Mouse (Mus musculus) neural tube, postnatal 0 days (tissue): ENCODE results near the gene Tmem254a. TPM values are rescaled to one million over a fixed set of nuclear protein-coding genes. Genes with fewer than 3 reads are reported as not detected.

Source experiments
- polyA plus RNA-seq: library from polyadenylated mRNA; unstranded; fragments of >200 nt; fragmentation: Nextera tagmentation; extraction: Ambion mirVana; gene quantifications from 2 replicates; pipeline ENCODE4 v1.2.1, GENCODE M21; 2015

Tmem254a gene
- polyA plus RNA-seq: 5.4 and 5.8 TPM in 2 replicates

DNA sequence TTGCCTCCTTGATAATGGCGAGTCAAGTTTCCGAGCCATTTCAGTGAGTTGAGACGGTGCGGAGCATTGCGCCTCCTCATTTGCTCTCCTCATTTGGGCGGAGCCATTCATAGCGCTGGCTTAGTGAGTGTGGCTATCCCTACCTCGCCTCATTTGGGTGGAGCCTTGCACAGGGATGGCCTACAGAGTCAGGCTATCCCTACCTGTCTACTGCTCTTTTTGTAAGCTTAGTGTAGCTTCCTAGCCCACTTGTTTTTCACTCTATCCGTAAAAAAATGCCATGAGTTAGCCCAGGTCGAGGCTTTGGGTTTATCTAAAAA lies at the start of gene Tmem254a:
Tmem254a (minus strand) TSS at position 111 of the 320 bp plus-strand sequence.

DNA sequence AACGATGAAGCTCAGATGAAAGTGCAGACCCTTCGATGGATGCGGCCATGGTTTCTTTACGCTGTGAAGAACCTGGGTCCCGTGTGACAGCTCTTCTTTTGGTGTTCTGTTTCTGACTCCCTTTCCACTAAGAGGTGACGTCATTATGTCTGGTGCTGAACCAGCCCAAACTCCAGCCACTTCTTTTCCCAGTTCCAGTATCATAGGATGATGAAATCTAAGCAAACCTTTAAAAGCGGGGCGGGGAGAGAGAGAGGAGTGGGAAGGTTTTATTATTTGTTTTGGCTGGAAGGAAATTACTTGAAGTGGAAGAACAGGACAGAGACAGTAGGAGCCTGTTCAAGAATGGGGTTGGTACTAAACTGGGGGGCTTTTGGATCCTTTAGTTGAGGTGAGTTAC lies 10.5 kb upstream of the Tmem254a start, which contains the start of gene Cphx1:
Cphx1 (plus strand) TSS at position 301 of the 400 bp plus-strand sequence.

DNA sequence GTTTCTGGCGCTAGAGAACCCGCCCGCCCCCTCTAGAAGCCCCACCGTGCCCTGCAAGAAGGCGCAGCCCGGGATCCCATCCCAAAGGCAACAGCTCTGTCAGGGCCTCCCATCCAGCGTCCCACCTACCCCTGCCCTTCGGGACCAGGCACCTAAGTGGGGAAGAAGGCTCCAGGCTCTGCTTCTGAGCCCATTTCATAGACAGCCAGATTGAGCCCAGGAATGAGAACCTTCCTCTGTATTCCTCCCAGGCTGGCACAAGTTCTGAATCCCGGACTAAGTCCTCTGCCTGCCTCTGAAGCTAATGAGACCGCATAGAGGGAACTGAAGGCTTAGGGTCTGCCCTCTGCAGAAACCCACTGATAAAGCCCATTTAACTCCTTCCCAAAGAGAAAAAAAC lies 24.5 kb downstream of the Tmem254a start, which contains the start of gene Plac9a:
Plac9a (minus strand) TSS at position 101 of the 400 bp plus-strand sequence.

Other genes starting within 250 kb of the Tmem254a start
- 55.1 and 55.8 TPM in 2 replicates for gene Ppif, start 233.5 kb downstream of the Tmem254a start, polyA plus RNA-seq
- 20.8 and 21.1 TPM in 2 replicates for gene Zcchc24, start 158.6 kb downstream of the Tmem254a start, polyA plus RNA-seq
- gene Anxa11, start 85.5 kb downstream of the Tmem254a start, polyA plus RNA-seq: 3.1 and 4.2 TPM in 2 replicates
- 1.3 TPM in 1 of 2 replicates, not detected in the other for gene Plac9a, start 24.6 kb downstream of the Tmem254a start, polyA plus RNA-seq
- gene Cphx1, start 10.6 kb upstream of the Tmem254a start, polyA plus RNA-seq: 0.14 TPM in 1 of 2 replicates, not detected in the other
- 0.96 and 1.5 TPM in 2 replicates for gene Duxbl1, start 50.9 kb upstream of the Tmem254a start, polyA plus RNA-seq
- 20.3 and 21.9 TPM in 2 replicates for gene Gm9780, start 115.0 kb upstream of the Tmem254a start, polyA plus RNA-seq
- 50.8 and 54.5 TPM in 2 replicates for gene Tmem254c, start 139.7 kb upstream of the Tmem254a start, polyA plus RNA-seq
- not detected in 2 replicates for gene Cphx2, start 153.8 kb upstream of the Tmem254a start, polyA plus RNA-seq
- not detected in 2 replicates for gene Cphx3, start 154.6 kb upstream of the Tmem254a start, polyA plus RNA-seq
- not detected in 2 replicates for gene Duxbl2, start 190.7 kb upstream of the Tmem254a start, polyA plus RNA-seq